Mouse (Mus musculus): ENCODE measurements around the gene Snf8. TPM values are rescaled to one million over a fixed set of nuclear protein-coding genes. Genes with fewer than 3 reads are reported as not detected.

The Snf8 gene
- 61.6 and 90.5 TPM in 2 replicates for polyA plus RNA-seq (2012; ENCODE audit: insufficient read depth, insufficient read length, missing spikeins)

DNA sequence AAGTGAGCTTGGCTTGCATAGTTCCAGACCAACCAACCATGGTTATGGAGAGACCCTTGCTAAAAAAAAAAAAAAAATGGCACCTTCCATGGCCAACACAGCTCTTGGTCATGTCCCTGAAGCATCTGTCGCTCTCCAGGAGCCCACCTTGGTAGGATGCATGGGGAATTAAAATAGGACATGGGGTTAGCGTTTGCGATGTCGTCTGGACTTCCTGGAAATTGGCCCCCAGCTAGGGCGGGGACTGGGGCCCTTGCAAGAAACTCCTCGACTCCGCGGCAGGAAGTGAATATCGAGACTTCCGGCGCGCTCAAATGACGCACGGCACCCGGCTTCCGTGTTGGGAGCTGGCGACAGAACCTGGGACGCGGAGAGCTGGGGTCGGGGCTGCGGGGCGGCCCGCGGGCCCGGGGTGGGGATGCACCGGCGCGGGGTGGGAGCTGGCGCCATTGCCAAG, at the start of gene Snf8:
Gene Snf8 (plus strand): TSS at position 290 of the 457 bp plus-strand sequence.
- H3K27ac ChIP-seq (replicated peaks; ENCODE audit: low read depth, low read length) = peak within 1 kb of the TSS; percentile 62; the same call in 1 of the 2 replicates
- peaks cover 8% of the 10 kb centered on the region; the same call in 1 of the 2 replicates for H3K4me1 ChIP-seq (ENCODE audit: control insufficient read depth, insufficient read depth, insufficient read length, low read length)

DNA sequence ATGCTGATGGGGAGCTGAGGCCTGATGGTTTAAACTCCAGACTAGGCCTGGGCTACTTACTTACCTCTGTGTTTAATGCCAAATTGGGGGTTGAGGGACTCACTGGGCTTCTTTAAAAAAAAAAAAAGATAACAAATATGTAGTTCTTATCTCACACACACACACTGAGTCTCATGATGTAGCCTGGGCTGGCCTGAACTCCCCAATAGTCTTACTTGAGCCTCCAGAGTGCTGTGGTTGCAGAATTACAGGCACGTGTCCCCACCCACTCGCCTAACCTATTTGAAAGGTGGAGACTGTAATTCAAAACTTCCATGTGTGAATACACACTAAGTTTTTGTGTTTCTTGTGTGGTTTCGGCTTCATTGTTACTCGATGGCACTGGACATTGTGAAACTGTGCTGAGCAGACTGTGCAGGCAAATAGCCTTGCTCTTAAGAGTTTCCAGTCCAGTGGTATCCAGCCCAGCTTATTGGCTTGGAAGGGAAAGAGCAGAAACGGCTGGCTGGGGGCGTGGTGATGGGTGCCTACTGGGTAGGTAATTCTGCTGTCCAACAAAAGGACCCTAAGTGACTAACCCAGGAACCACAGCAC, 46.7 kb upstream of the Snf8 start:
- Histone ChIP-seq H3K4me1 (ENCODE audit: control insufficient read depth, insufficient read depth, insufficient read length, low read length) (no peaks in the 10 kb centered on the region), H3K27ac (replicated peaks; ENCODE audit: low read depth, low read length) (no peak overlapping the region), H3K4me3 (ENCODE audit: insufficient read depth, low read depth, low read length) (no peak overlapping the region)

More for the DNA sequence above, at the start of gene Snf8:
- H3K4me3 ChIP-seq (ENCODE audit: insufficient read depth, low read depth, low read length) = peak within 1 kb of the TSS; percentile 94

DNA sequence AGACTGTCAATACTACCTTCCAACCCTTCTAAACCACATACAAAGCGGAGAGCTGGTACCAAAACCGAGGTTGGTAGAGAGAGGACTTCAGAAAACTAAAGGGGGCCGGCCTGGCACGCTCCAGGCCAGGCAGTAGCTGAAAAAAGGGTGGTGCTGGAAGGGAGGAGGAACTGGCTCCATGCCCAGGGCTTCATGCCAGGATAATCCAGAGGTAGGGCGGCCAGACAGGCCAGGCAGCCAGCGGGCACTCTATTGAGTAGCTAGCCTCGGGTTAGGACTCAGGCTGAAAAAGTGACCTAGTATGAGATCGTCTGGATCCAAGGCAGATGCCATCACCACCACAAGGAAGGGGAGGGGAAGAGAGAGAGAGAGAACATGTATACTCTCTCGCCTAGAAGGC, 46.2 kb upstream of the Snf8 start:
- Histone ChIP-seq H3K27ac (replicated peaks; ENCODE audit: low read depth, low read length) (no peak overlapping the region), H3K4me1 (ENCODE audit: control insufficient read depth, insufficient read depth, insufficient read length, low read length) (no peaks in the 10 kb centered on the region), H3K4me3 (ENCODE audit: insufficient read depth, low read depth, low read length) (no peak overlapping the region)

DNA sequence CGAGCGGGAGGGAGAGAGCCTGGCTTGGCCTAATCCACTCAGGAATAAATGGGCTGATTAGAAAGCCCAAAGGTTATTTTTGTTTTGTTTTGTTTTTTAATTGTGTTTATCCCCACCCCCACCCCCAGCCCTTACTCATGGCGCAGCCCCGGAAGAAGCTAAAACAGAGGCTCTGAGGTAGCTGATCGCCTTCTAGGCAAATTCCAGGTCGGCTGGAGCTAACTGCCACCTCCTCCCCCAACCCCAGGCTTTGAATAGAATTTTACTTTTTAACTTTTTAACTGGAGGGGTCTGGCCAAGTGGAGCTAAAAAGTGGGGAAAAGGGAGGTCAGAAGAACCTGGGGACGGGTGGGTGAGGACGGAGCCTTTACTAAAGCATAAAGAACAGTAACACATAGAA, 44.8 kb upstream of the Snf8 start:
- Histone ChIP-seq H3K4me1 (ENCODE audit: control insufficient read depth, insufficient read depth, insufficient read length, low read length) (no peaks in the 10 kb centered on the region), H3K4me3 (ENCODE audit: insufficient read depth, low read depth, low read length) (no peak overlapping the region), H3K27ac (replicated peaks; ENCODE audit: low read depth, low read length) (no peak overlapping the region)

DNA sequence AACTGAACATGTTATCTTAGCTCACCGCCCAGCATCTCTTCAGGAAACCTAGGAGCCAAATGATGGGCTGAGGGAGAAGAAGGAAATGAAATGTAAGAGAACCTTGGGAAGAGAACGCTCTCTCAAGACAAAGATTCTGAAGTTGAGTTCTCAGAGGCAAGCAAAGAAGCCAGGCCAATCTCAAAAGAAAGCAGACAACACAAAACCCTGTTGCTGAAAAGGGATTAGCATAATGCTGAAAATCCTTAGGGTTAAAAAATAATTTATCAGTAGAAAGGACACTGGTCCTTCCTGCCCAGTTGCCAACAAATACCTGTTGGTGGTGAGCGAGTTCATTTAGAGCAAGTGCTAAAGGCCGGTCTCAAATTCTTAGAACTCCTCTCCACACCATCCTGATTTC, 44.3 kb upstream of the Snf8 start:
- Histone ChIP-seq H3K27ac (replicated peaks; ENCODE audit: low read depth, low read length) (no peak overlapping the region), H3K4me3 (ENCODE audit: insufficient read depth, low read depth, low read length) (no peak overlapping the region), H3K4me1 (ENCODE audit: control insufficient read depth, insufficient read depth, insufficient read length, low read length) (no peaks in the 10 kb centered on the region)

DNA sequence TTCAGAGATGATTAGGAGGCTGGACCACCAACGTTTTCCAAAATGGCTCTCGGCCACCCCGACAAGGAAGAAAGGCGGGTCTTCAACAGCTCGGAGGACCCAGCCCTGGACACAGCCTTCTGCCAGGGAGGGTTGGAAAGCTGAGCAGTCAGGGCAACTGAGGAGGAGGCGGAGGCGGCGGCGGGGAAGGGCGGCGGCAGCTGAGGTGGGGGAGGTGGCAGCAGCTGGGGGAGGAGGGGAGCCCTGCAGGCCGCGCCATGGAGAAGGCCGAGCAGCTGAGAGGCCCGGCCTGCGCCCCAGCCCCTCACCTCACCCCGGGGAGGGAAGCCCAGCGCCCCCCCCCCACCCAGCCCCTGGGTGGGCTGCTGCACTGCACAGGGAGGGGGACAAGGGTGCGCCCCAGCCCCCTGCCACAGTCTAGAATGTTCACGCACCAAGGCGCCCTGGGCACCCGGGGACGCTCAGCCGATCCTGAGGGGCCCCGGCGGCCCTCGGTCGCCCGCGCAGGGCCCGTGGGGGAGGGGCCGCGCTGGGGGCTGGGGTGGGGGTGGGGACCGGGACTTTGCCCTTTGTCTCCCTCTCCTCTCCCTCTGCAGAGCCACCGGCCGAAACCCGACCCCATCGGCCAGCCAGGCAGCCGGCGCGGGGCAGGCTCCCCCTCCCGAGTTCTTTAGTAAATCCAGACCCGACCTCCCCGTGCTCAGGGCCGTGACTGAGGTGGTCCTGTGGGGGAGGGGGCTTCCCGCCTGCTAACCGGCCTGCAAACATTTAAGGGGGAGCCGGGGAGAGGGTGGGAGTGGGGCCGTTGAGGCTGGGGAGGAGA, 43.6 kb upstream of the Snf8 start:
- no peaks in the 10 kb centered on the region for H3K4me1 ChIP-seq (ENCODE audit: control insufficient read depth, insufficient read depth, insufficient read length, low read length)

DNA sequence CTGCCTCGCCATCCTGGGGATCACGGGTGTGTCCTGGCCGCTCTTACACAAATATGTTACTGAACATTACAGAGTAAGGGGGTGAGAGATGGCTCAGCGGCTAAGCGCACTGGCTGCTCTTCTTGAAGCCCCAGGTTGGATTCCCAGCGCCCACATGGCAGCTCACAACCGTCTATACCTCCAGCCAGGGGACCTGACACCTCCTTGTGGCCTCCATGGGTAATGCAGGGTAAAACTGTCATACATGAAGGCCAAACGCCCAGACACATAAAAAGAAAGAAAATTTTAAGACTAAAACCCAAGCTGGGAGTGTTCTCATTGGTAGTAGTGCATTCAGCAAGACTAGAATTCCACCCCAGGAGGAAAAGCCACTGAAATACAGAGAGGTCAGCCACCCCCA, 40.5 kb upstream of the Snf8 start:
- Histone ChIP-seq H3K27ac (replicated peaks; ENCODE audit: low read depth, low read length) (no peak overlapping the region), H3K4me3 (ENCODE audit: insufficient read depth, low read depth, low read length) (no peak overlapping the region)

More for the DNA sequence above, 43.6 kb upstream of the Snf8 start:
- Histone ChIP-seq H3K4me3 (ENCODE audit: insufficient read depth, low read depth, low read length) (no peak overlapping the region), H3K27ac (replicated peaks; ENCODE audit: low read depth, low read length) (no peak overlapping the region)

DNA sequence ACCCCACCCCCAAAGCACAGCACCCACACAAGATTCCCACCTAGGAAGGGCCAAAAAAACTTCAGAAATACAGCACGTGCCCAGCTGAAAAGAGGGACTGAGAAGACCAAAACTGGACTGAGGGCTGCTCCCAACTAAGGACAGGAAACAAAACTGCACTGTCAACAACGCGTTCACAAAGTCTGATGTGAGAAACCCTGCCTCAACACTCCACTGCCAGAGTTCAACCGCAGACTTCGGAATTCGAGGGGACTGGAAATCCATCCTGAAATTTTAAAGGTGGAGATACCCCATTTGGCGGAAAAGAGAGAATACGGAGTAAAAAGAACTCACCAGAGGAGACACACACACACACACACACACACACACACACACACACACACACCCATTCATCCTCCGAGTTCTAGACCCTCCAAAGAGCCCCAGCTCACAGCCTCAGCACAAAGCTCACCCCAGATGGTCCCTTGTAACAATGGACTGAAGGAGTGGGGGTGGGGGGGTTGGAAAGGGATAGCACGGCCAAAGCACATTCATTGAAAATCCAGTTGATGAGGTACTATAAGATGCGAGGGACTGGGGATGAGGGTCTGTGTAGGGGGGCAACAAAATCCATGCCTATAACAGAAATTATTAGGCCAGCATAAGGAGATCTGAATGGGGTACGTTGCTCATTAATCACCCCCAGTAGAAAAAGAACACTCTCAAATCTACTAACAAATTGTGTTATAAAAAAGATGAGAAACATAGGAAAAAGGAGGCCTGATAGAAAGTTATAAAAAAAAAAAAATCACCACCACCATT, 31.4 kb upstream of the Snf8 start:
- H3K4me3 ChIP-seq (ENCODE audit: insufficient read depth, low read depth, low read length) = no peak overlapping the region
- no peak overlapping the region for H3K27ac ChIP-seq (replicated peaks; ENCODE audit: low read depth, low read length)
- no peaks in the 10 kb centered on the region for H3K4me1 ChIP-seq (ENCODE audit: control insufficient read depth, insufficient read depth, insufficient read length, low read length)

More for the DNA sequence above, 40.5 kb upstream of the Snf8 start:
- no peaks in the 10 kb centered on the region for H3K4me1 ChIP-seq (ENCODE audit: control insufficient read depth, insufficient read depth, insufficient read length, low read length)

DNA sequence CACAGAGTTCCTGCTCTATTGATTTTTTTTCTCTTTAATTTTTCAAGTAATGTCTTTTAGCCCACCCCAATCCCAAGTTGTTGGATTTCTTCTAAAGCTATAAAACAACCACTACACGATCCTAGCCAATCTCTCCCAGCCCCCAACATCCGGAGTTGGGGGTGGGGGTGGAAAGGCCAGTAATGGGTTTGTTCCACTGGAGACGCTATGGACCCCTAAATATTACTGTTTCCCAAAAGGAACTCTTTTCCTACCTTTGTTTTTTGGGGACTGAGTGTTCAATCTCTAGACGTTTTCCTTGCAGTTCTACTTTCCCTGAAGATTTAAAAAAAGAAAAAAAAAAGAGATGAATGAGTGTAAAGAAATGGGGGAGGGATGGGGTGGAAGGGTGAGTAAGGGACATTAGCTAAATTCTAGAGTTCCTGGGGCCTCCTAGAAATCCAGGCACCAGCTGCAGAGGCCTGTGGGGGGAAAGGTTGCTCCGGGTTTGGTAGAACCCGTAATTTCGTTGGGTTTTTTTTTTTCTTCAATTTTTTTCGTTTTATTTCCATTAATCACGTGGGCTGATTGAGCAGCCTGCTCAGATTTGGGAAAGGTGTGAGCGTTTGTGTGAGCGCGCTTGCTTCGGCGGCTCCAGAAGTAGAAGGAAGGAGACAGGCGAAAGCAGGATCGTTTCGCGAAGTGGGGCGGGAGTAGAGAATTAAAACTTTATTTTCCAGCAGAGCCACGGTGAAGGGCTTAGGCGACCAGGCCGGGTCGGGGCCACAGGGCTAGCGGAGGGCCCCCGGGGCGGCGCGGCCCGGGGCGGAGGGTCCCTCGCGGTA, 30.5 kb upstream of the Snf8 start:
- H3K27ac ChIP-seq (replicated peaks; ENCODE audit: low read depth, low read length) = no peak overlapping the region
- H3K4me1 ChIP-seq (ENCODE audit: control insufficient read depth, insufficient read depth, insufficient read length, low read length) = no peaks in the 10 kb centered on the region
- peak overlapping the region; percentile 16; the same call in 1 of the 2 replicates for H3K4me3 ChIP-seq (ENCODE audit: insufficient read depth, low read depth, low read length)

DNA sequence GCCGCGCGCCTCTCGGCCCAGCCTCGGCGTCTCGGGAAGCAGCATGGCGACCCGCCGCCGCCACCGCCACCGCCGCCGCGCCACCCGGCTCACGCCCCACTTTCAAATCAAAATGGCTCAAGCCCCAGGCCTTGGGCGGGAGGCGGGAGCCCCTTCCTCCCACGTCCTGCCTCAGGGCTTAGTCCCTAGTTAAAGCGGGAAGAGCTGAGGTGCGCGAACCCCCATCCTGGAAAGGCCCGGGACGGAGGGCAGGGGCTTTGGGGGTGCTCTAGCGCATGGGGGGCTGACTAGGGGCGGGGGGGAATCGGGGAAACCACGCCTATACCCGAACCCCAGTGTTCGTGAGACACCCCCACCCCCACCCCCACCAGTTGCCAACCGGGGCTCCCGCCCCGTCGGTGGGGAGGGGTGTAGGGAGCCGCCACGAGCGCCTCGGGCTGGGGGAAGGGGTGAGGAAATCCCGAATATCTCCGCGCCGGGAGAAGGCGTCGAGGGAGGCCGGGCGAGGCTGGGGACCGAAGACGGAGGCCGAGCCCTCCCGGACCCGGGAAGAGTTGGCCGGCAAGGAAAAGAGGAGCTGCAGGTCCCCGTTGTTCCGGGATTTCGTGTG, 29.8 kb upstream of the Snf8 start:
- Histone ChIP-seq H3K4me3 (ENCODE audit: insufficient read depth, low read depth, low read length) (peak overlapping the region; percentile 41), H3K4me1 (ENCODE audit: control insufficient read depth, insufficient read depth, insufficient read length, low read length) (no peaks in the 10 kb centered on the region), H3K27ac (replicated peaks; ENCODE audit: low read depth, low read length) (no peak overlapping the region)

DNA sequence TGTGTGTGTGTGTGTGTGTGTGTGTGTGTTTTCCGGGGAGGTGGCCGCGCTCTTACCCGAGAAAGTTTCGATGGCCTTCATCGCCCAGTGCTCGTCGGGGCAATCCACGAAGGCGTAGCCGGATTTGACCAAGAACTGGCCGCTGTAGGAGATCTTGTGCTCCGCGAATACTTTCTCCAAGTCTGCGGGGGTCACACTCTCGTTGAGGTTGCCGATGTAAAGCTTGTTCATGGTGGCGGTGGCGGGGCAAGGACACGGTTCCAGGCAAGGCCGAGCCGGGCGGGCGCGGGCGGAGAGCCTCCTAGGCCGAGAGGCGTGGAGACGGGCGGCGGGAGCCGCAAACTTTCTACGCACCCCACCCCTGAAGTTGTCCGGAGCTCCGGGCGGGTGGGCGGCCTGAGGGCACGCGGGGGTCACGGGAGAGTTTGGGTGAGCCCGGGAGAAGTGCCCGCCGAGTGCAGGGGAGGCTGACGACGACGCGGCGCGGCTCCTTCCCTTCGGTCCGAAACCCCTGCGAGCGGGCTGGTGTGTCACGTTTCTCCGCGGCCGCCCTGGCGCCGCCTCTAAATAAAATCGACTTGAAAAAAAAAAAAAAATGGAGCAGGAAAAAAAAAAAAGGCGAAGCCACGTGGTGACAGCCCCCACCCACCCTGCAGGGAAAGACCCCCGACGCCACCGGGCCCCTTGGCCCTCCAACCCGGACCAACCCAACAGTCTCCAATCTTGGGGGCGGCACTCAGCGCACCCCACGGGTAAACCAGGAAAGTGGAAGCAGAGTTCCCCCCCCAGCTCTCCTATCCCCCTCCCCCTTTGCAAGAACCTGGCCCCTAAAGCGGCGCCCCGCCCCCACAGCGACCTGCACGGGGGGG, 29.0 kb upstream of the Snf8 start, which contains the start of gene Igf2bp1:
Gene Igf2bp1 (minus strand): TSS at position 538 of the 869 bp plus-strand sequence.
- Histone ChIP-seq H3K27ac (replicated peaks; ENCODE audit: low read depth, low read length) (no peak within 1 kb of the TSS), H3K4me1 (ENCODE audit: control insufficient read depth, insufficient read depth, insufficient read length, low read length) (no peaks in the 10 kb centered on the region), H3K4me3 (ENCODE audit: insufficient read depth, low read depth, low read length) (peak within 1 kb of the TSS; percentile 41)

DNA sequence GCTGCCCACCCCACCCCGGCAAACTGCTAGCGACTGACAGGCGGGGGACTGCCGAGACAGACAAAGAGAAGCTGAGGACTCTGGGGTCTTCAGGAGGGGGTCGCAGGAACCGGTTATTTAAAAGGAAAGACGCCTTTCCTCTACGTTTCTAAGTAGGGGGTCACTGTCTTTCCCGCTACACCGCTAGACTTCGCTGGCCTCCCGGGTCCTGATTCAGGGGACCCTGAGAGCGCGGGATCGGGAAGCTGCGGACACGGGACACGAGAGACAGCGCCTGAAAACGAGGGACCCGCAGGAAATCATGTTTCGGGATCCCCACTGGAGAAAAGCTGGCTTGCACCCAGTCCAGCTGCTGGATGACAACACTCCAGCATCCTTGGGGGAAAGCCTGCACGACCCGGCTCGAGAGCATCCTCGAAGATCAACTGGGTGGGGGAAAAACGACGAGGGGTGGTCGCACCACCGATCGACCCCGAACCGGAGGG, 28.3 kb upstream of the Snf8 start:
- no peak overlapping the region for H3K4me3 ChIP-seq (ENCODE audit: insufficient read depth, low read depth, low read length)
- no peaks in the 10 kb centered on the region for H3K4me1 ChIP-seq (ENCODE audit: control insufficient read depth, insufficient read depth, insufficient read length, low read length)
- no peak overlapping the region for H3K27ac ChIP-seq (replicated peaks; ENCODE audit: low read depth, low read length)

DNA sequence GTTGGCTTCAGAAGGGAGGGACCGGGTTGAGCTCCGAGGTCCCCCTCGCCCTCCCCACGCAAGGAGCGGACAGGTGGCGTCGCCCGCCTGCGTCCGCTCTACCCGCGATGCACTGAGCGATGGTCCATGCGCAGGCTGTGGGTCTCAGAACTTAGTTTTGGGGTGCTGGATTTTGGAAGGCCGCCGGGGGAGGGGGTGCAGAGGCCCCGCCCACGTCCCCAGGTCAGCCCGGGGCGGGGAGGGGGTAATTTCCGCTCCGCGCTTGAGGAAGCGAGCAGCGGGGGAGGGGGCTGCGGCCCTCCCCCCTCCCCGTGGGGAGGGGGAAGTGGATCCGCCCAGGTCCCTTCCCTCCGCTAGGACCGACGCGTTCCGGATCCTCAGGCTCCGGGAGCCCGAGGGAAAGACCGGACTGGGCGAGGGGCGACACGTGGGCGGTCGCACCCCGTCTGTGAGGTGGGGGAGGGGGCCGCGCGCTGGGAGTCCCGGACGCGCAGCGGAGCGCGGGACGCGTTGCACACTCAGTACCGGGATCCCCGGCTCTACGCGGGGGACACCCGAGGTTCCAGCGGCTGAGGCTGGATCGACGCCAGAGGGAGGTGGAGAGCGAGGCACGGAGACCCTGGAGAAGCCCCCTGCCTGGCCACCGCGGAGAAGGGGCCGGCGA, 27.7 kb upstream of the Snf8 start:
- H3K4me3 ChIP-seq (ENCODE audit: insufficient read depth, low read depth, low read length) = peak overlapping the region; percentile 23; the same call in 1 of the 2 replicates
- H3K27ac ChIP-seq (replicated peaks; ENCODE audit: low read depth, low read length) = no peak overlapping the region

More for the DNA sequence above, 27.7 kb upstream of the Snf8 start:
- H3K4me1 ChIP-seq (ENCODE audit: control insufficient read depth, insufficient read depth, insufficient read length, low read length) = no peaks in the 10 kb centered on the region

All from brown adipose tissue, adult 24 weeks (tissue).